Mouse (Mus musculus) right cerebral cortex, postnatal 10 days (tissue): ENCODE data around the gene Ntpcr.

Experiments used
- DNase-seq, 2 experiments: peaks; one replicate each; pipeline ENCODE4 v3.0.0; 2021; ENCODE audit warnings: low spot score in 2 of 2

Gene Ntpcr

DNA sequence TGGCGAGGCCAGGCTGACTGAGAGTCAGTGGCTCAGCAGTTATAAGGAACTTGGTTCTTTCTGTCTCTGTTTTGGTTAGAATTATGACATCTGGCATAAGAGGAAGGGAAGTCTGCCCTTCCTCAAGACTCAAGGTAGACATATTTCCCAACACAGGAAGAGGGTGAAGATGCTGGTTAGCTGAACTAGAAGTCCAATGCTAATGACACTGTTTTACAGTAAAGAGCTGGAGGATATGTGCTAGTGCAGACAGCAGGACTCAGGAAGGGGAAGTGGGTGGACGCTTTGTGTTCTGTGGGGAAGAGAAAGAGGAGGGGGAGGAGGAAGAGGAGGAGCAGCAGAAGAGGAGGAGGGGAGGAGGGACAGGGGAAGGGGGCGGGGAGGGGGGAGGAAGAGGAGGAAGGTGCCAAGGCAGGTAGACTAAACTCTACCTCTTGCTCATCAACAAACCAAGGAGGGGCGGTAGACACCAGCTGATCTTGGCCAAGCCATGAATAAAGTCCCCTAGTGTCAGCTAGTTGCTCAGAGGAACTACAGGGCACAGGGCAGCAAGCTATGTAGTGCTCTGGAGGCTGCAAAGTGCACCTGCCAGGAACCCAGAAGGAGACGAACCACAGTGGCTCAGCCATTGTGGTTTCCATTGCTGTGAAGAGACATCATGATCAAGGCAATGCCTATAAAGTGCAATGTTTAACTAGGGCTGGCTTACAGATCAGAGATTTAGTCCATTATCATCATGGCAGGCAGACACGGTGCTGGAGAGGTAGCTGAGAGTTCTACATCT is 4.5 kb upstream of the Ntpcr start:
- no peak for DNase-seq

DNA sequence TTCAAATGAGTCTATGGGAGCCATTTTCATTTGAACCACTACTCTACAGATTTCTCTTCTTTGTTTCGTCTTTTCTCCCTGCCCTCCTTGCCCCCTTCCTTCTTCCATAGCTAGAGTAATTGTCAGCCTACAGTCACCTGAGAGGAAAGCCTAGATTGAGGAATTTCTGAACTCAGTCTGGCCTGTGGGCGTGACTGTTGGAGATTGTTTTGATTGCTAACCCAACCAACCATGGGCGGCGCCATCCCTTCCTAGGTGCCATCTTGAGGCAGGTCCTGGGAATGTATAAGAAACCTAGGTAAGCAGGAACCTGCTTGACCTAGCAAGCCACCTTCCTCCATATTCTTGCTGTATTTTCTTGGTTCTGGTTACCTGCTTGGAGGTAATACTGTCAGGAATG is 3.6 kb upstream of the Ntpcr start:
- DNase-seq = no peak

DNA sequence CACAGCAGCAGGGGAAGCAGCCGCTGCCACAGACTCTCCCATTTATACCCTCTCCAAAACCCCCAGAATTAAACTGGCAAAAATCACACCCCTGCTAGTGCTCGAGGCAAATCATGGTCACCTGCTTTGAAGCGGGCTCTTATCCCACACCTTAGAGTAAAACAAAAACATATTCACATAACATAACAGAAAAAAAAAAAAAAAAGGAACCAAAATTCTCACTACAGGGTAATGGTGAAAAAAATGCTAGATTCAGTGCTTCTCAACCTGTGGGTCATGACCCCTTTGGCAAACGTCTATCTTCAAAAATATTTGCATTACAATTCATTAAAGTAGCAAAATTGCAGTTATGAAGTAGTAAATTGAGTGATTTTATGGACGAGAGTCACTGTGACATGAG is 2.8 kb upstream of the Ntpcr start:
- no peak for DNase-seq

DNA sequence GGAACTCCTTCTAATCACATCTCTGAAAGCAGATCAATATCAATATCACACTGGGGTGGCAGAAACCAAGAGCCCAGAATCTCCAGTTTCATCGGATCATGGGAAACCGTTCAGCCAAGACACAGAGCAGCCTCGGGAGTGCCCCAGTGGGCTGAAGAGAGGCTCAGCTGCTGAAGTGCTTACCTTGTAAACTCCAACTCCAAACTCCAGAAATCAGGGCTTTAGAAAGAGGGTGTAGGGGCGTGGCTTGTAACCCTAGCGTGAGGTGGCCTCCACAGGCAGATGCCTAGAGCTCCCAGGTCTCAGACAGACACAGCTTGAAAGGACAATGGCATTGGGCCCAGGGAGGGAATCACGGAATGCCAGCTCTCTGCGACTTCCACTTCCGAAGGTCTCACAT is 2.0 kb upstream of the Ntpcr start:
- DNase-seq = no peak

DNA sequence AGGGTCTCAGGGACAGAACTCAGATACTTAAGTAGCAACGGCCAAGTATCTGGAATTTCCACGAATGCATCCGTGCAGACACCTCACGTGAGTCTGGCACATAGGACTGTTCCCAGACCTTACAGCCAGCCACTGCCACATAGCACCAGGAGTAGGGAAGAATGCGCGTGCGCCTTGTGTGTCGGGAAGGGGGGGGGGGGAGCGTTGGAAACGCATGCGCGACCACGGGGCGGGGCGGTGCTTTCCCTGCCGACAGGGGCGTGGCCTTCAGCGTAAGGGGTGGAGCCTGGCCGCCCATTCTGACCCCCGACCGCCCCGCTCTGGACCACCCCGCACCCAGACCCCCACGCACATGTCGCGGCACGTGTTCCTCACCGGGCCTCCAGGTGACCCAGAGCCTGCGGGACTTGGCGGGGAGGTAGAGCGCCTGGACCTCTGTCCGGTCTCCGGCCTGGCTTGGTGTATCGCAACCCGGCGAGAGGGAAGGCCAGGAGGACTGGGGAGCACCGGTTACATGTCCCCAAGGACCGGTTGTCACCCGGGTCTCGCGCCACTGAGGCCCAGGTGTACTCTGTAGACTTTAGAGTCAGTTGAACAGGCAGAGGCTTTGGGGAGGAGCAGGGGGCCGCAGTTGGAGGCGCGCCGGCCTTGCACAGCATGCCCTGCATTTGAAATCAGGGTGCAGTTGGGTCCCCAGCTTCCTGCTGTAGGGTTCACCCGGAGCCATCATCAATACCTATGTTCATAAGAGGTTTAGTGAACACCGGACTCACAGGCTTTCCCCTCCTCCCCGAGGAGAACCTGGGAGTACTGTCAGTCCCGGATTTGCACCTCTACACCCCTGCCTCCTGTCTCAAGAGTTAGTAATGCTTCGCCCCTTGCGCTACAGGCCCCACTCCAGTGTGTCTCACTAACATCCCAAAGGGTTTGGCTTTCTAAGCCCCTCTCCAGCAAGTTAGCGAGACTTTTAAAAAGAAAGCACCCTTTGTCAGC is 4.5 kb downstream of the Ntpcr start:
- peak; percentile 91 to 94 for DNase-seq

DNA sequence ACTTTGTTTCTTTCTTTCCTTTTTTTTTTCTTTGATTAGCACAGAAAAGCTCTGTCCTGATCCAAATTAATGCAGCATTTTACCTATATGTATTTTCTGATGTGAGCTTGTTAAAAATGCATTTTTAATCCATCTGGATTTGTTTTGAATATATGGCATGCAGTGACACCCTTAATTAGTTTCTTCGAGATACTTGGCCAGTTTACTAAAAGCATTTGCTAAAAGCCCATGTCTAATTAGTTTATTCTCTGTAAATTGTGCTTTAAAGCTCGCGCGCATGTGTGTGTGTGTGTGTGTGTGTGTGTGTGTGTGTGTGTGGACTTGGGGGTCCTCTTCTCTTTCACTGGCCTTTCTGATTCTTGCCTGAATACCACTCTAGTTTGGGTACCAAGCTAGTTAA is 9.2 kb downstream of the Ntpcr start:
- DNase-seq = no peak

DNA sequence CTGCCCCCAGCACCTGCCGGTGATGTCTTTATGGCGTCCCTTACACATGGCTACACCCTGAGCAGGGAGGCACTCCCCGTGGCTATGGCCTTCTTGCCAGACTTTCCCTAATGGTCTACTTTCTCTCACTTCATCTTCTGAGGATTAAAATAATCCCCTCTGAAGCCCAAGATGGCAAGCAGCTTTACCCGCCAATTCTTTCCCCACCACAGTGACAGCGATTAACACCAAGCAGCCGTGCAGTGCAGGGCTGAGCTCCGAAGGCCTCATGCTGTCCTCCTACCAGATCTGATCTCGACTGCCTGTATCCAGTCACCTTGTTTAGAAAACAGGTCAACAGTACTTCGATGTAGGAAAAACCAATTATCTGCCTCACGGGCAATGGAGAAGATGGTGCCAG is 10.9 kb downstream of the Ntpcr start:
- DNase-seq = no peak

DNA sequence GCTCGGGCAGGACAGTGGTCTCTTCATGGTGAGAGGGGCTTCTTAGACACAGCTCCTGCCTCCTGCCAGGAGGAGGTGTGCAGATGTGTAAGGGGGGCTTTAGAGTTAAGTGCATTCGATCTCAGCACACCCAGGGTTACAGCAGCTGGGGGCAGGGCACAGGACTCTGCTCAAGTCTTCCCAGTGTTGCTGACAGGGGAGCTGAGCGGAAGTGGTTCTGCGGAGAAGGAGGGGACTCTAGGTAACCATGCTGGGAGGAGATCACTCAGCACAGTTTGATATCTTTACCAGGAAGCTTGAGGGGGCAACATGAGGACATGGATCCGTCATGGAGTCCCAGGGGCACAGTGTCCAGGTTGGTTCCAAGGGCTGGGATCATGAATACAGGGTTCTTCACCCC is 11.6 kb downstream of the Ntpcr start:
- DNase-seq = no peak

DNA sequence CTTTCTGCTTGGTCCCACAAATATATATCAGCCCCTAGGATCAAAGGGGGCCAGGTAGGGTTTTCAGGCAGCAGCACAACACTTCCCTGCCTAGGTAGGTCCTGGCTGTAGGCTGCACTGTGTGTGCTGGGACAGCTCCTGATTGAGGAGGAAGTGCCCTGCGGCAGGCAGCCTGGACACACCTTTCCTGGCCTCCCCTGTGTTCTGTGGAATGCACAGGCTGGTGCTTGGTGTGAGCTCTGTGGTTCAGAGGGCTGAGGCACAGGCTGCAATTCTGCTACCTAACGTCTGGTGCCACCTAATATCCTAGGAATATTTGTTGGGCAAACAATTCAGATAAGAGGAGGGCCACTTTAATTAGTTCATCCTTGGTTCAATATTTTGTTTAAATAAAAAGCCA is 12.1 kb downstream of the Ntpcr start:
- no peak for DNase-seq

DNA sequence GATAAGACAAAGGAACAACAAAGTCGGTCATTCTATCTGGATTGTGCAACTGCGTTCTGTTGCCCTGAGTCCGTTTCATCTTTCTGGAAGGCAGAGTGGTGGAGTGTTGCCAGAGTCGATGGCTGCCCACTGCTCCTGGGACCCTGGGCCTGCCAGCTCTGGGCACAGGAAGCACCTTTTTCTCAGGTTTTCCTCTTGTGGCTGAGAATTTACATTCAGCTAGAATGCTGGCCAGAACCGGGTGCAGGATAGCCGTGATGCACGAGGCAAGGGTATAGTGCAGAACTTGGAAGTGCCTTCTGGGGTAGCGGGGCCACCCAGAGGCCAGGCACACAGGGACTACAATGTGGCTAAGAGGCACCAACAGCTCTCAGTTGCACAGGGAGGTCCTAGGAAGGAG is 12.6 kb downstream of the Ntpcr start:
- no peak for DNase-seq

DNA sequence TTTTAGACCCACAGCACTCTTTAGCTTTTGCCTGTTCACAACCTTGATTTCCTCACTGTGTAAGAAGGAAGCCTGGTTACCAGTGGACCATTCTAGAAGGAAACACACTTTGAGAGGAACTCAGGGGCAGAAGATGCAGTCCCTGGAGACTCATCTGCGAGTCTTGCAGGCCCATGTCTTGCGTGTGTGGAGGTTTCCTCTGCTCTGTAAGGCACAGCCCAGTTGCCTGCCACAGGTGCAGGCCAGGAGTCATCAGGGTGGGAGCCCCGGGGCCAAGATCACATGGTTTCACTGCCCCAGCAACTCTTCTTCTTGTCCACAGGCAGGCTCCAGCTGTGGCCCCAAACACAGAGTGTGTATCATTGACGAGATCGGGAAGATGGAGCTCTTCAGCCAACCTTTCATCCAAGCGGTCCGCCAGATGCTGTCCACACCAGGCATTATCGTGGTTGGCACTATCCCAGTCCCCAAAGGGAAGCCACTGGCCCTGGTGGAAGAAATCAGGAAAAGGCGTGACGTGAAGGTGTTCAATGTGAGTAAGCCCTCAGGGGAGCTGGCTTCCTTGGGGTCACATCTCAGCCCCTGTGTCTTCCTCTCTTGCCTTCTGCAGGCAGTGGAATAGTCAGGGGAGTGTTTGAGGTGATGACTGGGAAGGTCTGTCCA is 15.3 kb downstream of the Ntpcr start:
- no peak for DNase-seq

DNA sequence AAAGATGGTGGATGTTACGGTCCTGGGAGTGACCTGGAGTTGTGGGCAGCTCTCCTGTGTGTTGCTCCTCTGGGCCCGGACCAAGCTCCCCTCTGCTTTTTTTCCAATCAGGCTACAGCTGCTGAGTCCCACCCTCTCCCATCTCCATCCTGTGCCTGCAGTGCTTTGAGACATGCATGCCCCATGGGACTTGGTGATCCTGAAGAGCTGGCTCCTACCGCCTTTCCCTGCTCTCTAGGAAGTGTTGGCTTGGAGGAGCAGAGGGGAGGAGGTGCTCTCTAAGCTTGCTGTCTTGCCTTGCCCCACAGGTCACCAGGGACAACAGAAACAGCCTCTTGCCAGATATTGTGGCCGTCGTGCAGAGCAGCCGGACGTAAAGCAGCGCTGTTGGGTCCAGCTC is 17.6 kb downstream of the Ntpcr start:
- no peak for DNase-seq

DNA sequence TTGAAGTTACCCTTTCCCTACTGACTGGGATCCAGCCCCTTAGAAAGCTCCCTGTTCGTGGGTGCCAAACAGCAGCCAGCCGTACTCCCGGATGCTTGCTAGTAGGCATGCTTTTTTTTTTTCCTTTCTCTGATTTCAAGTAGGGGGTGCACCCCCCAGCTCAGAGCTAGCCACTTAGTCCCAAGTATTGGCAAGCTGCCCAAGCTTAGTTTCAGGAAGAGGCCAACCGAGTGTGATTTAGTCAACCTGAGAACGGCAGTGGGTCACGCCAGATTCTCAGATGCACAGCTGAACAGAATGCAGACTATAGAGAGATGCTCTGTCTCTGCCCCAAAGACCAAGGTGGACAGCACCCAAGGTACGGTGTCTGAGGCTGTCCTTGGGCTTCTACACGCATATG is 21.1 kb downstream of the Ntpcr start:
- DNase-seq = no peak

DNA sequence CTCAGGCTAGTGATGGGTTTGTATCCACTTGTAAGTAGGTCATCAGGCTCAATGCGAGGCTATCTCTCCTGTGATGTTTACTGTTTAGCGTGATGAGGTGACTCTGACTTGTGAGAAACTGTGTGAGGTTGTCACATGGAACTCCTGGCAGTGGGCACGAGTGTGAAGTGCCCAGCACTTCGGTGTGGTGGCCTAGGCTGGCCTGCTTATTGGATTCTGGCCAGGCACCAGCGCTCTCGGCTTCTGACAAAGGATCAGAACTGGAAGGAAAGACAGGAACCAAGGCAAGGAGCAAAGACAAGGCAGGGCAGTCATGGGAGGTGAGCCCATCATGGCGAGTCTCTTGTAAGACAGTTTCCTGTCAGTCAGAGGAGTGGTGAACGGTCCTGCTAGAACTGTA is 26.1 kb downstream of the Ntpcr start:
- no peak for DNase-seq

DNA sequence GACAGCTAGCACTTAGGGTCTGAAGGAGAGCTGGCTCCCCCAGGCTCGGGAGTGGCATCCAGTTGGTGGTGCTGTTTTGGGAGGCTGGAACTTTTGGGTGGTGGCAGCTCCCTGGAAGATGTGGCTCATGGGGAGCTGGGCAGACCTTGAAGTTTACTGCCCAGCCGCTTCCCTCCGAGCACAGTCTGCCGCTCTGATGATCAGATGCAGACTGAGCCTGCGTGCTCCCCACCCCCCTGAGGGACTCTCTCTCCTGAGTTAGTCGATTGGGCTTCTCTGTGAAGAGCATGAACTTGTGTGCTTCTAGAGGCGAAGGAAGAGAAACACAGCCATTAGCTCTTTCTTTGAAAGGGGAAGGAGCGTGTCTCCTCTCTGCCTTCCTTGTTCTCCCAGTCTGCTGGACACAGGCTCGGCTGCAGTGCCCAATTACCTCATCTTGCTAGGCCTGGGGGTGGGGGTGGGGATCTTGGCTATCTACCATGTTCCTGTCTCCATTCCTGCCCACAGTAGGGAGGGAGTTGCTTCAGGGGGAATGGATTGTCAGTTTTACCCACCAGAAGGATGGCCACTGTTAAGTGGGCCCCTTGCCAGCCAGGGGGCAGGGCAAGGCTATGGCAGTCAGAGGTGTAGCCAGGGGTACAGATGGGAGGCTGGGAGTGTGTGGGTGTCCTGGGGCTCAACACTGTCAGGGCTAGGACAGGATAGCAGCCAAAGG is 26.8 kb downstream of the Ntpcr start:
- DNase-seq = no peak

DNA sequence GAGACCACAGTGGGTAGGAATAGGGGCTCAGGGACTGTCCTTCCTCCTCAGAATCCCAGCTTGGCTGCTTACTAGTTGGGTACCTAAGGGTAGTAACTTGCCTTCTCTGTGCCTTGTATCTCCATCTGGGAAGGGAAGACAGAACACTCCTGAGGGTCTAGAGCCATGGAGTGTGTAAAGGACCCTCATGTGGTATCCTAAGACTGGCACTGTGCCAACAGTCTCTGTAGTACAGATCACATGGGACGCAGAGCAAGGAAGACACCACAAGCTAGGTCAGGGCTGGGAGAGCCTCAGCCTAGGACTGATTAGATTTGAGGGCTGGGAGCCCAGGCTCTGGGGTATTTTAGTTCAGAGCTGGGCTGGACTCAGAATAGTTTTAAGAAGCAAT is 27.3 kb downstream of the Ntpcr start:
- no peak for DNase-seq

DNA sequence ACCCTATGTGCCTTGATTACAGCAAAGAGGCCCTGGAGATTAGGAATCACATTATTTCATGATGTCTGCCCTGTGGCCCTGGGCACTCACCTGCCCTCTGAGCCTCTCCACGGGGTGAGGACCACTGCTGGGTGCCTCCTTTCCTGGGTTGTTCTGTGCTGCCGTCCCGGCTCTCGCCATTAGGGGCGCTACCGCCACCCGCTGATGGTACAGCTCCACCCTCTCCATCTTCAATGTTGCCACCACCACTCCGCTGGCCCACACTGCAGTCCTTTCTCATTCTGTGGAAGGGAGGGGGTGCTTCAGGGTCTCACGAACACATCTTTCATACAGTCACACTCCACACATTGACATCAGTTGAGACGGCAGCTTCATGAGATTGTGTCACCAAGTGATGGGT is 29.3 kb downstream of the Ntpcr start:
- peak in 1 of 2 experiments; percentile 43 for DNase-seq

DNA sequence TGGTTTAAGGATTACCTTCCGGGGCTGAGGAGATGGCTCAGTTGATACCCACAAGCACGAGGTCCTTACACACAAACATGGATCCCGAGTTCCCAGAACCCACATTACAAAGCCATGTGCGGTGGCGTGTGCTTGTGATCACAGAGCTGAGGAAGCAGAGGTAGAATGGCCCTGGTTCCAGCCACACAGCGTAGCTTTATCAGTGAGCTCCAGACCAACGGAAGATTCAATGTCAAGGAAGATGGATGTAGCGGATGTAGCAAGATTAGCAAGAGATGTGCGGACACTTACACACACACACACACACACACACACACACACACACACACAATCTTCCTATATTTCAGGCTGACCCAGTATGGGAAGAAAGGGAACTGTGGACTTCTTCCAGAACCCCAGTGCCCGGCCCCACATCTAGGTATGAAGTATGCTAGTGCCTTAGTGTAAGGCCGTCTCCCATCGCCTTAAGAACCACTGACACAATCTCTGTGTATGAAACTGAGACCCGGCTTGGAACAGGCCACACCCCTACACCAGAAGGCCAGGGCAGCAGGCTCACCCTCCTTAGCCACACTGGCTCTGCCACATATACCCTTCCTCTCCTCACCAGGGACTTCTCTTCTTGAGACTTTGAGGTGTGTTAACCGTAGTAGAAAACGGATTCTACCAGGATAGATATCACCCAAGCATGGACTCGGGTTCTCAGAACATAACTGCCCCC is 33.5 kb downstream of the Ntpcr start:
- DNase-seq = no peak

DNA sequence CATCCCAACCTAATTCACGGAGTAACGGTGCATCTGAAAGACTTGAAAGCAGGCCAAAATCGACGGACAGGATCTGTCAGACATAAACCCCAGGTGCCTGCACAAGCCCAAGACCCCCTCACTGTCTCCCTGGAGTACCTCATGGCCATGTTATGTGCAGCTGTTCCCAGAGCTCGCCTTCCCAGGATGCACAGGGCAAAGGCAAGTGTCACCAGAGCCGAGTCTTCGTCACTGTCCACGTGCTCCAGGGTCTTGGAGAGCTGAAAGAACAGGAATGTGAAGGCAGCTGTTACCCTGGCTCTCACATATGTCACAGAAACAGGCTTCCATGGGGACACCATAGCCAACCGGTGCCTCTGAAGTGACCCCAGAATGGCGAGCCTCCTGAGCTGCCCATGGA is 38.3 kb downstream of the Ntpcr start:
- DNase-seq = no peak

DNA sequence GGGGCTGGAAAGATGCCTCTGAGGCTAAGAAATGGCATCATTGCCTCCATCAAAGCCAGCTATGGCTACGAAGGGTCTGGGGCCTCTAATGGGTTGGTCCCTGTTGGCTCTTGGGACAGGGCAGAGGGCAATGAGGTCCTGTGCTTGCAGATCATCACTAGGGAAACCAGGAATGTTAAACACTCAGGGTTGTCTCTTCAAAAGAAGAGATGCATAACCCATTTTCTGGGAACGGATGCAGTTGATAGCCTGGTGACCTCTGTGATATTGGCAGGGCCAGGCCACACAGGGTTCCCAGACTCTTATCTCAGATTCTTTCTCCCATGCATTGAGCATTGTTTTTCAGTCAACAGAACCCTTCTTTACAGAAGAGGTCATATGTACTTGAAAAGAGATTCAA is 42.5 kb downstream of the Ntpcr start:
- no peak for DNase-seq

DNA sequence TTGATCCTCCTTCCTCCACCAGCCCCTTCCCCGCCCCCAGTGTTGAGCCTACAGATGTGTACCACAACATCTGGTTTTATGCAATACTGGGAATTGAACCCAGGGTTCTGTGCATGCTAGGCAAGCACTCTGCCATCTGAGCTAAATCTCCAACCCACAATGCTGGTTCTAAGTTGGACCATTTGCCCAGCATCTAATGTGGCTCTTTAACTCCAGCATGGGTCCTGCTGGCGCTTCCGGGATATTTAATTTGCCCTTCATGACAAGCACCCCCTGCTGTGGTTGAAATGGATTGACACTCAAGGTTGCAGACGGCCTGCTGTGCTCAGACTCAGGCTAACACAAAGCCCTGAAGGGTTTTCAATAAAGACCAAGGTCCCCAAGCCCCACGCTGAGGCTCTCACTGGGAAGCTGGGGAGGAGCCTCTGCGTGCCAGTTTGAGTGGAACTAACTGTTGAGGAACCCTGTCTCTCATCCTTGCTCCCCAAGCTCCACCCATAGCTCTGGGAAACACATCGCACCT is 43.6 kb downstream of the Ntpcr start:
- no peak for DNase-seq
